In the genomic region with DNA sequence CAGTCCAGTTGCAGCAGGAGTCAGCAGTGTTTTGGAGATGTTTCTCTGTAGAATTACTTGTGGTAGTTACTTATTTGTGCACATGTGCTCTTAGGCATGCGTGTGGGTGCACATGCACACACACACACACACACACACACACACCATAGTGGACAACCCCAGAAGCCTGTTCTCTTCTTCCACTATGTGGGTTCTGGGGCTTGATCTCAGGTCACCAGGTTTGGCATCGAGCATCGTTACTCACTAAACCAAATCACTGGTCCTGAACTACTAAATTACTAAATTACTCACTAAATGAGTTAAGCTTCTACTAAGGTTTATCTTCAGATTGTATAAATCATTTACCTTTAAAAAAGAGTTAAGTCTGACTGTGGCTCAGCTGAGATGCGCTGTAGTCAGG, we compare ENCODE assay signal across 15 mouse cellular contexts. TPM values are rescaled to one million over a fixed set of nuclear protein-coding genes. Genes with fewer than 3 reads are reported as not detected.
"Had no signal": no experiment of that assay in that cellular context is flagged by ENCODE, and none has a peak within 500 bp of the region (broad histone marks: within the 10 kb centered on the region; RNA-seq: fewer than 3 reads in every experiment).

No protein-coding gene starts in this region.

- H3K4me1 ChIP-seq: limb, embryonic 15.5 days; liver, embryonic 12.5 days; megakaryocyte, embryonic 14.5 days; midbrain, embryonic 15.5 days; neural tube, embryonic 12.5 days had no signal

- H3K4me2 ChIP-seq: limb, embryonic 15.5 days; liver, embryonic 12.5 days; lung, embryonic 14.5 days; midbrain, embryonic 11.5 days; midbrain, embryonic 15.5 days; neural tube, embryonic 12.5 days had no signal

- H3K36me3 ChIP-seq: limb, embryonic 15.5 days; liver, embryonic 12.5 days; midbrain, embryonic 15.5 days; neural tube, embryonic 12.5 days had no signal

- DNase-seq: lung, embryonic 14.5 days; lung, postnatal 10 days; thymus, postnatal 4 days had no signal

- H3K27ac ChIP-seq: left cerebral cortex, adult 2 months; limb, embryonic 15.5 days; liver, embryonic 12.5 days; macrophage; midbrain, embryonic 15.5 days; neural tube, embryonic 12.5 days; stomach, postnatal 0 days had no signal

- H3K9ac ChIP-seq: limb, embryonic 15.5 days; liver, embryonic 12.5 days; lung, embryonic 14.5 days; midbrain, embryonic 15.5 days; neural tube, embryonic 12.5 days had no signal

- ATAC-seq: intestine, embryonic 16.5 days; liver, embryonic 12.5 days; midbrain, embryonic 15.5 days had no signal

- H3K9me3 ChIP-seq: limb, embryonic 15.5 days; liver, embryonic 12.5 days; megakaryocyte, embryonic 14.5 days; midbrain, embryonic 15.5 days; neural tube, embryonic 12.5 days had no signal

- H3K27me3 ChIP-seq: limb, embryonic 15.5 days; midbrain, embryonic 15.5 days; neural tube, embryonic 12.5 days had no signal

- H3K4me3 ChIP-seq: left cerebral cortex, adult 2 months; limb, embryonic 15.5 days; liver, embryonic 12.5 days; megakaryocyte, embryonic 14.5 days; midbrain, embryonic 15.5 days; neural tube, embryonic 12.5 days had no signal

RNA-seq across cellular contexts. Expression of a gene that starts 9.5 kb away (rescaled TPM):
- total RNA-seq: left cerebral cortex, adult 2 months; monocyte, adult 5-6 weeks; neutrophil, adult 5-6 weeks had no signal
- polyA plus RNA-seq: macrophage had no signal

RNA-seq across cellular contexts. Expression of a gene that starts 31.7 kb away (rescaled TPM):
- total RNA-seq: monocyte, adult 5-6 weeks; neutrophil, adult 5-6 weeks had no signal
- polyA plus RNA-seq: macrophage had no signal
